Mouse (Mus musculus) MEL (cell line): ENCODE data around the gene Alyref2. TPM values are rescaled to one million over a fixed set of nuclear protein-coding genes. Genes with fewer than 3 reads are reported as not detected.

Experiments used
- DNase-seq: peaks from one replicate; pipeline ENCODE4 v3.0.0; 2011; ENCODE audit warnings: low read depth, low spot score
- H3K27ac ChIP-seq: 2 replicates; pipeline ENCODE4 v1.5.1; 2012; ENCODE audit warnings: low read depth, mild to moderate bottlenecking, control low read depth, low read length, moderate library complexity; ENCODE audit not compliant: control insufficient read depth
- H3K27me3 ChIP-seq, 2 experiments: fragments of 150-350 bp in 1 of 2; sonication (generic) in 1 of 2; 2 replicates each; pipeline ENCODE4 v1.6.1; 2012; ENCODE audit warnings: low read length in 2 of 2, mild to moderate bottlenecking in 2 of 2, improper control_type of control experiment in 1 of 2, moderate library complexity in 1 of 2; ENCODE audit not compliant: insufficient read depth in 2 of 2, control insufficient read depth in 1 of 2
- H3K36me3 ChIP-seq, 2 experiments: 2 replicates each; pipeline ENCODE4 v1.6.1; 2012 to 2014; ENCODE audit warnings: low read length in 2 of 2, improper control_type of control experiment in 1 of 2, inconsistent platforms in 1 of 2, mild to moderate bottlenecking in 1 of 2; ENCODE audit not compliant: insufficient read depth in 2 of 2, control insufficient read depth in 1 of 2
- H3K4me1 ChIP-seq, 2 experiments: fragments of 150-350 bp in 1 of 2; sonication (generic) in 1 of 2; 2 replicates each; pipeline ENCODE4 v1.6.1; 2012; ENCODE audit warnings: low read length in 2 of 2, improper control_type of control experiment in 1 of 2, mild to moderate bottlenecking in 1 of 2; ENCODE audit not compliant: insufficient read depth in 2 of 2, control insufficient read depth in 1 of 2
- H3K4me3 ChIP-seq, 2 experiments: fragments of 150-350 bp in 1 of 2; sonication (generic) in 1 of 2; 2 replicates each; pipeline ENCODE4 v1.5.1; 2012; ENCODE audit warnings: low read depth in 2 of 2, low read length in 2 of 2, mild to moderate bottlenecking in 2 of 2, moderate library complexity in 2 of 2, control low read depth in 1 of 2, improper control_type of control experiment in 1 of 2; ENCODE audit not compliant: control insufficient read depth in 1 of 2, insufficient read depth in 1 of 2
- H3K79me2 ChIP-seq: 2 replicates; pipeline ENCODE4 v1.6.1; 2012; ENCODE audit warnings: mild to moderate bottlenecking, low read length, moderate library complexity; ENCODE audit not compliant: control insufficient read depth, poor library complexity, insufficient read depth
- H3K9ac ChIP-seq: 2 replicates; pipeline ENCODE4 v1.6.1; 2012; ENCODE audit warnings: low read depth, mild to moderate bottlenecking, control low read depth, low read length, moderate library complexity; ENCODE audit not compliant: control insufficient read depth, poor library complexity, severe bottlenecking
- H3K9me3 ChIP-seq: fragments of 150-350 bp; sonication (generic); replicated peaks from 2 replicates; pipeline ENCODE4 v1.6.1; 2012; ENCODE audit warnings: mild to moderate bottlenecking, low read length, improper control_type of control experiment, moderate library complexity; ENCODE audit not compliant: insufficient read depth
- CTCF ChIP-seq, 3 experiments: IDR thresholded peaks in 2 of 3; conservative IDR thresholded peaks in 1 of 3; 2 replicates each; pipeline ENCODE4 v1.5.1; 2011 to 2012; ENCODE audit warnings: low read length in 3 of 3, low read depth in 2 of 3, mild to moderate bottlenecking in 2 of 3, improper control_type of control experiment in 1 of 3, inconsistent platforms in 1 of 3, mixed read lengths in 1 of 3, moderate library complexity in 1 of 3; ENCODE audit not compliant: control insufficient read depth in 1 of 3, insufficient read depth in 1 of 3, poor library complexity in 1 of 3, severe bottlenecking in 1 of 3
- ELF1 ChIP-seq: IDR thresholded peaks from 2 replicates; pipeline ENCODE4 v1.6.1; 2014; ENCODE audit warnings: low read depth, mild to moderate bottlenecking, inconsistent platforms, low read length, improper control_type of control experiment, moderate library complexity
- HCFC1 ChIP-seq: IDR thresholded peaks from 2 replicates; pipeline ENCODE4 v1.6.1; 2012; ENCODE audit warnings: low read depth, mild to moderate bottlenecking, inconsistent platforms, low read length, improper control_type of control experiment, moderate library complexity
- MAX ChIP-seq: IDR thresholded peaks from 2 replicates; pipeline ENCODE4 v1.6.1; 2011; ENCODE audit warnings: low read length, improper control_type of control experiment
- MXI1 ChIP-seq: IDR thresholded peaks from 2 replicates; pipeline ENCODE4 v1.6.1; 2011; ENCODE audit warnings: mild to moderate bottlenecking, low read depth, low read length, improper control_type of control experiment
- MYC ChIP-seq: IDR thresholded peaks from 2 replicates; pipeline ENCODE4 v1.6.1; 2011; ENCODE audit warnings: low read depth, mild to moderate bottlenecking, low read length, improper control_type of control experiment, moderate library complexity
- NRF1 ChIP-seq: IDR thresholded peaks from 2 replicates; pipeline ENCODE4 v1.6.1; 2014; ENCODE audit warnings: low read depth, mild to moderate bottlenecking, inconsistent platforms, low read length, improper control_type of control experiment, moderate library complexity; ENCODE audit not compliant: poor library complexity, insufficient read depth, severe bottlenecking
- RAD21 ChIP-seq: IDR thresholded peaks from 2 replicates; pipeline ENCODE4 v1.6.1; 2011; ENCODE audit warnings: mild to moderate bottlenecking, low read depth, low read length, improper control_type of control experiment
- TCF12 ChIP-seq: IDR thresholded peaks from 2 replicates; pipeline ENCODE4 v1.6.1; 2014; ENCODE audit warnings: low read depth, mild to moderate bottlenecking, inconsistent platforms, low read length, improper control_type of control experiment, moderate library complexity
- USF2 ChIP-seq, 2 experiments: IDR thresholded peaks; 2 replicates each; pipeline ENCODE4 v1.6.1; 2011 to 2012; ENCODE audit warnings: improper control_type of control experiment in 2 of 2, low read length in 2 of 2, borderline replicate concordance in 1 of 2, inconsistent platforms in 1 of 2, low read depth in 1 of 2, mild to moderate bottlenecking in 1 of 2; ENCODE audit not compliant: insufficient read depth in 1 of 2
- polyA plus RNA-seq, 2 experiments: library from polyadenylated mRNA; stranded (reverse) in 1 of 2; unstranded in 1 of 2; fragments of >175 nt in 1 of 2; fragments of >200 nt in 1 of 2; gene quantifications; 2 replicates each; pipeline versions ENCODE4 v1.2.1 to v1.2.4; 2012; ENCODE audit warnings: low replicate concordance in 2 of 2, low read depth in 1 of 2; ENCODE audit not compliant: insufficient read length in 2 of 2, insufficient read depth in 1 of 2, missing spikeins in 1 of 2
- total RNA-seq: library from RNA; depleted of rRNA; stranded (reverse); fragments of 300-350 nt; gene quantifications from 2 replicates; pipeline ENCODE4 v1.2.3, GENCODE M21; 2012

Alyref2 gene
- total and polyA plus RNA-seq, 3 experiments: 5.5 to 8.8 TPM; not detected in 1

GRCm38 (mm10) chr1:171513234-171513633 is 10.0 kb downstream of the Alyref2 start:
- no peak for TF ChIP-seq ELF1
- peak; percentile 15 to 35 (median 34); a peak in 4 of 6 replicates for TF ChIP-seq CTCF (IDR thresholded peaks at IDR 0.05 in 2 of 3, conservative IDR thresholded peaks at IDR 0.05 in 1 of 3; ENCODE audit: control insufficient read depth in 1 of 3, insufficient read depth in 1 of 3, low read depth in 2 of 3, low read length in 3 of 3, poor library complexity in 1 of 3, severe bottlenecking in 1 of 3)
- H3K36me3 ChIP-seq: no peaks in the 10 kb centered on the region
- no peak overlapping the region for H3K4me3 ChIP-seq
- no peaks in the 10 kb centered on the region for H3K4me1 ChIP-seq
- H3K9ac ChIP-seq: no peak overlapping the region
- peaks cover 1 to 2% of the 10 kb centered on the region in 2 experiments; a peak in 2 of 4 replicates for H3K27me3 ChIP-seq
- H3K9me3 ChIP-seq: no peaks in the 10 kb centered on the region
- no peak for DNase-seq
- H3K27ac ChIP-seq: no peak overlapping the region
- no peaks in the 10 kb centered on the region for H3K79me2 ChIP-seq

DNA sequence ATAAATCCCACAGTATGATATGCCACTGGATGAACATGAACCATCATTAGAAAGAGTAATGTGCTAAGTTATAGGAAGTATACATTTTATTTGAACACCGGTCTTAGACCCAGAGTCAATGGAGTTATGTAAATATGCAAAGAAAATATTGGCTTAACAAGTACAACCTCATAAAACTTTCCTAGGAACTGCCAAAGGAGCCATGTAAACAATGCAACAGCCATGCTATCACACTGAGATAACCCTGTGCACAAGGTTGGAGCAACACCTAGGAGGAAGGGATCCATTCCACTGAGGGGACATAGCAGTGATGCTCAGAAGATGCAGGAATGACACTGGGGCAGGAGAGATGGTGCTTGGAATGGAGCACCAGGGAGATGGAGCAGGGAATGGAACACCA is 10.5 kb downstream of the Alyref2 start:
- H3K9me3 ChIP-seq: no peaks in the 10 kb centered on the region
- peaks cover 1 to 2% of the 10 kb centered on the region in 2 experiments; a peak in 2 of 4 replicates for H3K27me3 ChIP-seq
- no peaks in the 10 kb centered on the region for H3K4me1 ChIP-seq
- no peak for DNase-seq
- TF ChIP-seq NRF1: no peak
- TF ChIP-seq MXI1: no peak
- no peak for TF ChIP-seq MAX
- TF ChIP-seq RAD21: no peak
- TF ChIP-seq TCF12: no peak
- TF ChIP-seq MYC: no peak
- no peak for TF ChIP-seq USF2 (IDR thresholded peaks at IDR 0.05; ENCODE audit: borderline replicate concordance in 1 of 2, insufficient read depth in 1 of 2, low read depth in 1 of 2, low read length in 2 of 2)
- H3K36me3 ChIP-seq: no peaks in the 10 kb centered on the region
- H3K27ac ChIP-seq: no peak overlapping the region
- H3K79me2 ChIP-seq: no peaks in the 10 kb centered on the region
- no peak overlapping the region for H3K4me3 ChIP-seq
- H3K9ac ChIP-seq: no peak overlapping the region

DNA sequence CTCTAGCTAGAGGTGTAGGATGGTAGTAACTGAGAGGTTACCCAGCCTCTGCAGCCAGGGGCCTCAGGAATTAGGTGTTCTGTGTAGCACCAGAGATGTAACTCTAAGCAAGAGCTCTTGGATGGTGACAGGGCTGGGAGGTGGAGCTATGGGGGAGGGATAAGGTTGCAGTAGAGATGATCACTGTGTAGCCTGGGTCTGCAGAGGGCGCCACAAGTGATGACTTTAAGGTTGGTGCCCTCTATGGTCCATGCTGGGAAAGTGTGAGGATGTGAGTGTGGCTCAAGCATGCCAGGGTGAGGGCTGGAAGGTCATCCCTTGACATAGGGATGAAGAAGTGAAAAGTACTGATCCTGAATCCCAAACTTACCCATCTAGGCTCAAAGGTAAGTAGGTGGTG is 11.8 kb downstream of the Alyref2 start:
- H3K27ac ChIP-seq: no peak overlapping the region
- no peaks in the 10 kb centered on the region for H3K4me1 ChIP-seq
- no peaks in the 10 kb centered on the region for H3K9me3 ChIP-seq
- no peak for DNase-seq
- H3K36me3 ChIP-seq: no peaks in the 10 kb centered on the region
- no peak for TF ChIP-seq MXI1
- no peak for TF ChIP-seq NRF1
- no peak for TF ChIP-seq HCFC1
- H3K4me3 ChIP-seq: no peak overlapping the region
- no peak overlapping the region for H3K9ac ChIP-seq
- no peaks in the 10 kb centered on the region for H3K79me2 ChIP-seq
- H3K27me3 ChIP-seq: no peaks in the 10 kb centered on the region; a peak in 1 of 4 replicates
